Mouse (Mus musculus): ENCODE results near the gene Cntn4. TPM values are rescaled to one million over a fixed set of nuclear protein-coding genes. Genes with fewer than 3 reads are reported as not detected.

Gene Cntn4
- polyA plus RNA-seq, 2 experiments: 0.02 TPM; not detected in 1

DNA sequence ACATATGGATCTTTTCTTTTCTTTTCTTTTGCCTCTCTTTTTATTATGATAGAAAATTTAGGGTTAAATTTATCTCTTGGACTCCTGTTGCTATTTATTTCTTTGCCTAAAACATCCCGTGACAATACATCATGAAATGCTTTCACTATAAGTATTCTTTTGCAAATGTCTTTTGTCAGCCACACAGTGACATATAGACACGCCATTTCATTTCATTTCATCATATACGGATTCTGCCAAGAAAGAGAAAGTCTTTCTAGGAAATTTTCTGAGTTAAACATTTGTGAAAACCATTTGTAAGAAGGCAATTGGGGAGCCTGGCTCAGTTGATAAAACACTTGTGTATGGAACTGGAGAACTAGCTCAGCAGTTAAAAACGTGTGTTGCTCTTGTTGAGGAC, 625.0 kb downstream of the Cntn4 start:
- ATAC-seq (ENCODE audit: insufficient read depth): no peak
- Histone ChIP-seq H3K27me3 (ENCODE audit: control insufficient read depth, insufficient read depth, low read length) (no peaks in the 10 kb centered on the region), H3K9me3 (ENCODE audit: control insufficient read depth, low read length) (no peaks in the 10 kb centered on the region), H3K27ac (no peak overlapping the region), H3K4me2 (ENCODE audit: low read depth) (no peak overlapping the region), H3K4me3 (ENCODE audit: insufficient read depth in 1 of 2, low read depth in 2 of 2, low read length in 2 of 2) (no peak overlapping the region), H3K9ac (replicated peaks) (no peak overlapping the region), H3K36me3 (replicated peaks; ENCODE audit: control insufficient read depth, insufficient read depth, low read depth) (no peaks in the 10 kb centered on the region), H3K4me1 (replicated peaks; ENCODE audit: control insufficient read depth in 2 of 2, insufficient read depth in 2 of 2, low read length in 1 of 2) (no peaks in the 10 kb centered on the region)
- DNase-seq (ENCODE audit: low read depth in 3 of 3, low spot score in 3 of 3): no peak
- TF ChIP-seq CTCF (IDR thresholded peaks at IDR 0.05; ENCODE audit: low read depth) (no peak), EP300 (IDR thresholded peaks at IDR 0.05; ENCODE audit: low read depth) (no peak)
- WGBS (ENCODE audit: insufficient replicate concordance): 47% methylated on average over 4 of the region's 4 CpGs

- no peak for DNase-seq (ENCODE audit: low read depth in 3 of 3, low spot score in 3 of 3)
- no peak overlapping the region for H3K9ac ChIP-seq (replicated peaks)
- TF ChIP-seq CTCF (IDR thresholded peaks at IDR 0.05; ENCODE audit: low read depth) (no peak), EP300 (IDR thresholded peaks at IDR 0.05; ENCODE audit: low read depth) (no peak)
- ATAC-seq (ENCODE audit: insufficient read depth): no peak
- no peaks in the 10 kb centered on the region for H3K4me1 ChIP-seq (replicated peaks; ENCODE audit: control insufficient read depth in 2 of 2, insufficient read depth in 2 of 2, low read length in 1 of 2)
- 60% methylated on average over 1 of the region's 1 CpGs for WGBS (ENCODE audit: insufficient replicate concordance)
- no peak overlapping the region for H3K4me2 ChIP-seq (ENCODE audit: low read depth)
- no peaks in the 10 kb centered on the region for H3K27me3 ChIP-seq (ENCODE audit: control insufficient read depth, insufficient read depth, low read length)
- no peak overlapping the region for H3K4me3 ChIP-seq (ENCODE audit: insufficient read depth in 1 of 2, low read depth in 2 of 2, low read length in 2 of 2)
- H3K27ac ChIP-seq: no peak overlapping the region
- no peaks in the 10 kb centered on the region for H3K36me3 ChIP-seq (replicated peaks; ENCODE audit: control insufficient read depth, insufficient read depth, low read depth)
- no peaks in the 10 kb centered on the region for H3K9me3 ChIP-seq (ENCODE audit: control insufficient read depth, low read length)
Observed at GRCm38 (mm10) chr6:106328987-106329386, 651.5 kb downstream of the Cntn4 start.

DNA sequence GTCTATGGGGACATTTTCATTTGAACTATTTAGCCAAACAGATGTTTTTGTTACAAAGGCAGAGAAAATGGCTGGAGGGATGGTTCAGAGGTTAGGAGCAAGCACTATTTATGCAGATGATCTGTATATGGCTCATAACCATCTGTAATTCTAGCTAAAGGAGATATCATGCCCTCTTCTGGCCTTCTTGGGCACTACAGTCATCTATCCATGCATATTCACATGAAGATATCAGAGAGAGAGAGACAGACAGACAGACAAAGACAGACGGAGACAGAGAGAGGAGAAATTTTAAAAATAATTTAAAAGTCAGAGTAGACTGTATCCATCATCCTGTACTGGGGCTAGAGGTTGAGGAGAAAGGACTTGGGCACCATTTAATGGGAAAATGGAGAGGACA, 652.2 kb downstream of the Cntn4 start:
- no peak overlapping the region for H3K27ac ChIP-seq
- no peak for TF ChIP-seq CTCF (IDR thresholded peaks at IDR 0.05; ENCODE audit: low read depth)
- no peak for TF ChIP-seq EP300 (IDR thresholded peaks at IDR 0.05; ENCODE audit: low read depth)
- no peaks in the 10 kb centered on the region for H3K27me3 ChIP-seq (ENCODE audit: control insufficient read depth, insufficient read depth, low read length)
- no peaks in the 10 kb centered on the region for H3K9me3 ChIP-seq (ENCODE audit: control insufficient read depth, low read length)
- 47% methylated on average over 1 of the region's 1 CpGs for WGBS (ENCODE audit: insufficient replicate concordance)
- no peaks in the 10 kb centered on the region for H3K4me1 ChIP-seq (replicated peaks; ENCODE audit: control insufficient read depth in 2 of 2, insufficient read depth in 2 of 2, low read length in 1 of 2)
- ATAC-seq (ENCODE audit: insufficient read depth) (no peak), DNase-seq (ENCODE audit: low read depth in 3 of 3, low spot score in 3 of 3) (no peak)
- no peak overlapping the region for H3K4me3 ChIP-seq (ENCODE audit: insufficient read depth in 1 of 2, low read depth in 2 of 2, low read length in 2 of 2)
- H3K9ac ChIP-seq (replicated peaks): no peak overlapping the region
- H3K36me3 ChIP-seq (replicated peaks; ENCODE audit: control insufficient read depth, insufficient read depth, low read depth): no peaks in the 10 kb centered on the region
- H3K4me2 ChIP-seq (ENCODE audit: low read depth): no peak overlapping the region

- no peak overlapping the region for H3K4me3 ChIP-seq (ENCODE audit: insufficient read depth in 1 of 2, low read depth in 2 of 2, low read length in 2 of 2)
- no peaks in the 10 kb centered on the region for H3K4me1 ChIP-seq (replicated peaks; ENCODE audit: control insufficient read depth in 2 of 2, insufficient read depth in 2 of 2, low read length in 1 of 2)
- H3K36me3 ChIP-seq (replicated peaks; ENCODE audit: control insufficient read depth, insufficient read depth, low read depth): no peaks in the 10 kb centered on the region
- no peak for DNase-seq (ENCODE audit: low read depth in 3 of 3, low spot score in 3 of 3)
- H3K9me3 ChIP-seq (ENCODE audit: control insufficient read depth, low read length): no peaks in the 10 kb centered on the region
- WGBS (ENCODE audit: insufficient replicate concordance): 61% methylated on average over 3 of the region's 3 CpGs
- H3K9ac ChIP-seq (replicated peaks): no peak overlapping the region
- no peak overlapping the region for H3K4me2 ChIP-seq (ENCODE audit: low read depth)
- ATAC-seq (ENCODE audit: insufficient read depth): no peak
- no peak for TF ChIP-seq CTCF (IDR thresholded peaks at IDR 0.05; ENCODE audit: low read depth)
- no peak for TF ChIP-seq EP300 (IDR thresholded peaks at IDR 0.05; ENCODE audit: low read depth)
- no peaks in the 10 kb centered on the region for H3K27me3 ChIP-seq (ENCODE audit: control insufficient read depth, insufficient read depth, low read length)
- H3K27ac ChIP-seq: no peak overlapping the region
Observed at GRCm38 (mm10) chr6:106332466-106332865, 655.0 kb downstream of the Cntn4 start.

GRCm38 (mm10) chr6:106332933-106333332, 655.5 kb downstream of the Cntn4 start:
- H3K4me1 ChIP-seq (replicated peaks; ENCODE audit: control insufficient read depth in 2 of 2, insufficient read depth in 2 of 2, low read length in 1 of 2): no peaks in the 10 kb centered on the region
- no peak overlapping the region for H3K4me2 ChIP-seq (ENCODE audit: low read depth)
- H3K27me3 ChIP-seq (ENCODE audit: control insufficient read depth, insufficient read depth, low read length): no peaks in the 10 kb centered on the region
- no peak overlapping the region for H3K27ac ChIP-seq
- H3K36me3 ChIP-seq (replicated peaks; ENCODE audit: control insufficient read depth, insufficient read depth, low read depth): no peaks in the 10 kb centered on the region
- no peak for TF ChIP-seq CTCF (IDR thresholded peaks at IDR 0.05; ENCODE audit: low read depth)
- no peak for TF ChIP-seq EP300 (IDR thresholded peaks at IDR 0.05; ENCODE audit: low read depth)
- no peak overlapping the region for H3K4me3 ChIP-seq (ENCODE audit: insufficient read depth in 1 of 2, low read depth in 2 of 2, low read length in 2 of 2)
- no peak for DNase-seq (ENCODE audit: low read depth in 3 of 3, low spot score in 3 of 3)
- no peaks in the 10 kb centered on the region for H3K9me3 ChIP-seq (ENCODE audit: control insufficient read depth, low read length)
- H3K9ac ChIP-seq (replicated peaks): no peak overlapping the region
- ATAC-seq (ENCODE audit: insufficient read depth): no peak
- 67% methylated on average over 1 of the region's 1 CpGs for WGBS (ENCODE audit: insufficient replicate concordance)

Measured in liver, embryonic 14.5 days (tissue).